Mouse (Mus musculus): ENCODE data around the gene Alyref2. TPM values are rescaled to one million over a fixed set of nuclear protein-coding genes. Genes with fewer than 3 reads are reported as not detected.

The Alyref2 gene
- polyA plus RNA-seq (2015; fragmentation: Nextera tagmentation; extraction: Ambion mirVana): 27.6 and 30.9 TPM in 2 replicates

DNA sequence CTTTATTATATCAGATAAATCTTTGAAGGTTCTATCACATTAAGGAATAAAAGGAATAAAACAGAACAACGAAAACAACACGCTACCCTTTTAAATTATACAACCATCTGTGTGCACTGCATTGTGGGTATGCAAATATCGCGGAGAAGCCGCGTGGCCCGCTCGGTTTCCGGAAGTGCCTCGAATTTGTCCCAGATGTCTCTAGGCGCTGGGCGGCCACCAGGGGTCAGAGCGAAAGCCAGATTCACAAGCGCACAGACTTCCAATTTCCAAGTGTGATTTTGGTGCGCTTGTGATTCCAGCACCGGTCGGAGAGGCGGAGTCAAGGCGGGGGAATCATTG, at the start of gene Alyref2:
Gene Alyref2 (plus strand): TSS at position 229 of the 342 bp plus-strand sequence.
- Histone ChIP-seq H3K4me3 (peak within 1 kb of the TSS; percentile 72), H3K36me3 (no peaks in the 10 kb centered on the region), H3K4me1 (replicated peaks) (peaks cover 21% of the 10 kb centered on the region), H3K27me3 (no peaks in the 10 kb centered on the region), H3K9me3 (no peaks in the 10 kb centered on the region), H3K9ac (peak within 1 kb of the TSS; percentile 70), H3K4me2 (peak within 1 kb of the TSS; percentile 84), H3K27ac (replicated peaks) (peak within 1 kb of the TSS; percentile 98)
- peak; percentile 91 for ATAC-seq (ENCODE audit: low FRiP score, low read depth)
- WGBS: under 1% methylated on average over 19 of the region's 19 CpGs

- no peaks in the 10 kb centered on the region for H3K27me3 ChIP-seq
- peaks cover 4% of the 10 kb centered on the region; the same call in 1 of the 2 replicates for H3K4me1 ChIP-seq (replicated peaks)
- no peak overlapping the region for H3K9ac ChIP-seq
- ATAC-seq (ENCODE audit: low FRiP score, low read depth): no peak
- WGBS: 89% methylated on average over 6 of the region's 6 CpGs
- no peak overlapping the region for H3K4me2 ChIP-seq
- H3K9me3 ChIP-seq: no peaks in the 10 kb centered on the region
- H3K36me3 ChIP-seq: no peaks in the 10 kb centered on the region
- no peak overlapping the region for H3K27ac ChIP-seq (replicated peaks)
- no peak overlapping the region for H3K4me3 ChIP-seq
Observed at GRCm38 (mm10) chr1:171454926-171455325, 48.4 kb upstream of the Alyref2 start.

DNA sequence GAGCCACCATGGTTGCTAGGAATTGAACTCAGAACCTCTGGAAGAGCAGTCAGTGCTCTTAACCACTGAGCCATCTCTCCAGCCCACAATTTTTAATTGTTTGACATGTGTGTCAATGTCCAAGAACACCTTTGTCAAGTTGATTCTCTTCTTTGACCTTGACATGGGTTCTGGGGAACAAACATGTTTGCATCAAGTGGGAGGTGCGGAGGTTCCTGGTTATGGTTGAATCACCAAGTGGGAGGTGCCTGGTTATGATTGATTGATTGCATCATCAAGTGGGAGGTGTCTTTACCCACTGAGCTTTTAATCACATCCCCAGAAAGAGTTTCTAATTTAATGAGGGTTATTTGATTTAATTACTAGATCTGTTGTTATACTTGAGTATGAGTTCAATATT, 45.7 kb upstream of the Alyref2 start:
- Histone ChIP-seq H3K9ac (no peak overlapping the region), H3K27ac (replicated peaks) (no peak overlapping the region), H3K27me3 (no peaks in the 10 kb centered on the region), H3K4me2 (no peak overlapping the region), H3K9me3 (no peaks in the 10 kb centered on the region), H3K36me3 (no peaks in the 10 kb centered on the region), H3K4me1 (replicated peaks) (peaks cover 9% of the 10 kb centered on the region; the same call in 1 of the 2 replicates), H3K4me3 (no peak overlapping the region)
- ATAC-seq (ENCODE audit: low FRiP score, low read depth): no peak
- 92% methylated on average over 1 of the region's 1 CpGs for WGBS

- H3K9me3 ChIP-seq: no peaks in the 10 kb centered on the region
- no peak overlapping the region for H3K9ac ChIP-seq
- no peak overlapping the region for H3K4me3 ChIP-seq
- no peaks in the 10 kb centered on the region for H3K27me3 ChIP-seq
- ATAC-seq (ENCODE audit: low FRiP score, low read depth): no peak
- H3K4me1 ChIP-seq (replicated peaks): peaks cover 9% of the 10 kb centered on the region; the same call in 1 of the 2 replicates
- H3K4me2 ChIP-seq: no peak overlapping the region
- 52% methylated on average over 5 of the region's 5 CpGs for WGBS
- no peaks in the 10 kb centered on the region for H3K36me3 ChIP-seq
- H3K27ac ChIP-seq (replicated peaks): no peak overlapping the region
Observed at GRCm38 (mm10) chr1:171459791-171460190, 43.5 kb upstream of the Alyref2 start.

GRCm38 (mm10) chr1:171460551-171461503, 42.5 kb upstream of the Alyref2 start:
- no peak for ATAC-seq (ENCODE audit: low FRiP score, low read depth)
- no peak overlapping the region for H3K4me3 ChIP-seq
- no peaks in the 10 kb centered on the region for H3K36me3 ChIP-seq
- H3K9ac ChIP-seq: no peak overlapping the region
- H3K4me2 ChIP-seq: no peak overlapping the region
- no peak overlapping the region for H3K27ac ChIP-seq (replicated peaks)
- no peaks in the 10 kb centered on the region for H3K9me3 ChIP-seq
- H3K4me1 ChIP-seq (replicated peaks): peaks cover 9% of the 10 kb centered on the region; the same call in 1 of the 2 replicates
- WGBS: 90% methylated on average over 21 of the region's 22 CpGs
- H3K27me3 ChIP-seq: no peaks in the 10 kb centered on the region

DNA sequence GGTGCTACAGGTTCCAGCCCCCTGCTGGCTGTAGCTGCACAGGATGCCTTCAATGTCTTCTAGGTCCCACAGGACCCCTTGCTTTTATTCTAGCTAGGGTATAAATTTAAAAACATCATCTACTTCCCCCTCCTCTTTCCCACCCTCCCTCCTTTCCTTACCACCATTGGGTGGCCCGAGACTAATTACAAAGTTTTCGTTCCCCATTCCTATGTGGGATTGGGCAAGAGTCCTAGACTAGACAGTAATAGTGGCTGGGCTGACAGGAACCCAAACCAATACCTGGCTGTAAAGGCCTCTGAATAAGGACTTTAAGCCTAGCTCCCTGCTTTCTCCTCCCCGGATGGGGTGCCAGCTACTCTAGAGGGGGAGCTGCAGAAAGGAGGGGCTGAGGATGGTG, 40.1 kb upstream of the Alyref2 start:
- Histone ChIP-seq H3K4me1 (replicated peaks) (peaks cover 9% of the 10 kb centered on the region; the same call in 1 of the 2 replicates), H3K9ac (no peak overlapping the region), H3K4me2 (no peak overlapping the region), H3K9me3 (no peaks in the 10 kb centered on the region), H3K36me3 (no peaks in the 10 kb centered on the region), H3K4me3 (no peak overlapping the region), H3K27me3 (no peaks in the 10 kb centered on the region), H3K27ac (replicated peaks) (no peak overlapping the region)
- 91% methylated on average over 3 of the region's 3 CpGs for WGBS
- no peak for ATAC-seq (ENCODE audit: low FRiP score, low read depth)

- ATAC-seq (ENCODE audit: low FRiP score, low read depth): no peak
Observed at GRCm38 (mm10) chr1:171465749-171466412, 37.4 kb upstream of the Alyref2 start.

GRCm38 (mm10) chr1:171466565-171466964, 36.7 kb upstream of the Alyref2 start:
- no peak for ATAC-seq (ENCODE audit: low FRiP score, low read depth)
- no peak overlapping the region for H3K9ac ChIP-seq
- no peaks in the 10 kb centered on the region for H3K4me1 ChIP-seq (replicated peaks)
- H3K36me3 ChIP-seq: no peaks in the 10 kb centered on the region
- no peak overlapping the region for H3K27ac ChIP-seq (replicated peaks)
- 88% methylated on average over 4 of the region's 4 CpGs for WGBS
- H3K27me3 ChIP-seq: 0 out of 2 replicates have a peak, but pooled peaks cover 2% of the 10 kb centered on the region
- H3K4me3 ChIP-seq: no peak overlapping the region
- H3K9me3 ChIP-seq: no peaks in the 10 kb centered on the region
- no peak overlapping the region for H3K4me2 ChIP-seq

More at GRCm38 (mm10) chr1:171465749-171466412, 37.4 kb upstream of the Alyref2 start:
- Histone ChIP-seq H3K9me3 (no peaks in the 10 kb centered on the region), H3K27ac (replicated peaks) (no peak overlapping the region), H3K4me1 (replicated peaks) (no peaks in the 10 kb centered on the region), H3K4me2 (no peak overlapping the region), H3K4me3 (no peak overlapping the region), H3K9ac (no peak overlapping the region), H3K27me3 (no peaks in the 10 kb centered on the region), H3K36me3 (no peaks in the 10 kb centered on the region)
- WGBS: 91% methylated on average over 5 of the region's 5 CpGs

DNA sequence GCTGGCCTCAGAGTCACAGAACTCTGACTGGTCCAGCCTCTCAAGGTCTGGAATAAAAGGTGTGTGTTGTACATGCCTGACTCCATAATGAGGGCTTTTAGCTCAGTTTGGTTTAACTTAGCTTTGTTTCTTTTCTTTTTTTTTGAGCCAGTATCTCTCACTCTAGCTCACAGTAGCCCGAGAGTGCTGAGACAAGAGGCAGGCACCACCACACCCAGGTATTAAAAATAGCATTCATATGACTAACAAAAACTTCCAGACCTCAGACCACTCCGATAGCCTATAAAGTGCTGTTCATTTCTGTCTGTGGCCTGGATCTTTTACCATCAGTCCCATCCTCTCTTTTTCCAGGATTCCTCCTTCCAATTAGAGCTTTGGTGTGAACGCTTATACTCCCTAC, 33.6 kb upstream of the Alyref2 start:
- no peak for ATAC-seq (ENCODE audit: low FRiP score, low read depth)
- H3K4me1 ChIP-seq (replicated peaks): no peaks in the 10 kb centered on the region
- H3K4me3 ChIP-seq: no peak overlapping the region
- H3K27me3 ChIP-seq: 0 out of 2 replicates have a peak, but pooled peaks cover 2% of the 10 kb centered on the region
- H3K36me3 ChIP-seq: no peaks in the 10 kb centered on the region
- WGBS: 97% methylated on average over 3 of the region's 3 CpGs
- H3K9ac ChIP-seq: no peak overlapping the region
- H3K27ac ChIP-seq (replicated peaks): no peak overlapping the region
- H3K9me3 ChIP-seq: no peaks in the 10 kb centered on the region
- no peak overlapping the region for H3K4me2 ChIP-seq

DNA sequence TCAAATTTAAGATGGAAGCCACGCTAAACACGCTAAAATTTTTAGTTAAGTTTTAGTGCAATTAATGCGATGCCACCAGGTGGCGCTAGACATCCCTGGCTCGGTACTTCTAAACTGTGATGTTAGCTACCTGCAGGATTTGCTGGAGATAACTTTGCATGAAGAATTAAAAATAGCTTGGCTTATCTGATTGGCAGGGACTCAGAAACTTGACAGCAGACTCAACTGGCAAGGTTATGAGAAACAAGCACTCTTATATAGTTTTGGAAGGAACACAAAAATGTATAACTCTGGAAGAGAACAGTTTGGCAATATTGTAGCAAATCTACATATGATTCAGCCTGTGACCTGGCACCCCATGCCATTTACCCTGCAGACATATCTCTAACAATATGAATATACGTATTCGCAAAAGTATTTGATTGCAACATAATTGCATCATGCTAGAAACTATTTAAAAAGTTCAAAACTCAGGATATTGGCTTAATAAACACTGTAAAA, 32.9 kb upstream of the Alyref2 start:
- no peak overlapping the region for H3K27ac ChIP-seq (replicated peaks)
- no peak overlapping the region for H3K9ac ChIP-seq
- no peak overlapping the region for H3K4me3 ChIP-seq
- H3K4me1 ChIP-seq (replicated peaks): no peaks in the 10 kb centered on the region
- peak overlapping the region; percentile 20; the same call in 1 of the 2 replicates for H3K4me2 ChIP-seq
- H3K9me3 ChIP-seq: no peaks in the 10 kb centered on the region
- ATAC-seq (ENCODE audit: low FRiP score, low read depth): no peak
- 0 out of 2 replicates have a peak, but pooled peaks cover 2% of the 10 kb centered on the region for H3K27me3 ChIP-seq
- 31% methylated on average over 7 of the region's 7 CpGs for WGBS
- no peaks in the 10 kb centered on the region for H3K36me3 ChIP-seq

DNA sequence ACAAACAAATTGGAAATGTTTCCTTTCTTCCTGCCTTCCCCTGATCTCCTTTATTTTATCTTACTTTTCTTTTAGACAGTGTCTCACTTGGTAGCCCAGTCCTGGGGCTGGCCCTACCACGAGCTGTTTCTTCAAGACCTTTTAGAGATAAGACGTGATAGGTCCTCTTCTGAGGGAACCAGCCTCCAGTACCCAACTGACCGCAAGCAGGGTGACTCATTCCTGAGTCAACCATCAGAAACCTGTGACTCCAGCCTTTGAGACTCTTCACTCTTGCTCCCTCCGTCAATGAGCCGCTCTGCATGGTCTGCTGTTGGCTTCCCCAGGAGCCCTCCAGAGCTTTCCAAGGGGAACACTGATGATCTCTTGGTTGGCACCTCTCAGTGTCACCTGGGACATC, 32.4 kb upstream of the Alyref2 start:
- ATAC-seq (ENCODE audit: low FRiP score, low read depth): no peak
- 95% methylated on average over 5 of the region's 5 CpGs for WGBS
- Histone ChIP-seq H3K4me3 (no peak overlapping the region), H3K36me3 (no peaks in the 10 kb centered on the region), H3K4me2 (no peak overlapping the region), H3K27me3 (0 out of 2 replicates have a peak, but pooled peaks cover 2% of the 10 kb centered on the region), H3K9me3 (no peaks in the 10 kb centered on the region), H3K4me1 (replicated peaks) (no peaks in the 10 kb centered on the region), H3K9ac (no peak overlapping the region), H3K27ac (replicated peaks) (no peak overlapping the region)

GRCm38 (mm10) chr1:171471452-171471851, 31.8 kb upstream of the Alyref2 start:
- H3K4me3 ChIP-seq: no peak overlapping the region
- no peak for ATAC-seq (ENCODE audit: low FRiP score, low read depth)
- WGBS: 48% methylated on average over 1 of the region's 1 CpGs
- no peaks in the 10 kb centered on the region for H3K36me3 ChIP-seq
- no peak overlapping the region for H3K4me2 ChIP-seq
- no peak overlapping the region for H3K9ac ChIP-seq
- 0 out of 2 replicates have a peak, but pooled peaks cover 2% of the 10 kb centered on the region for H3K27me3 ChIP-seq
- H3K27ac ChIP-seq (replicated peaks): no peak overlapping the region
- H3K9me3 ChIP-seq: no peaks in the 10 kb centered on the region
- no peaks in the 10 kb centered on the region for H3K4me1 ChIP-seq (replicated peaks)
